Mouse (Mus musculus) ovary, postnatal 10 days (tissue): ENCODE results near the gene Ddr2.
"Not testable (repeated sequence)": the region's sequence is repeated elsewhere in the genome, so short reads cannot be mapped to it uniquely, and the experiment has no call there.

Experiments used
- DNase-seq: peaks from one replicate; pipeline ENCODE4 v3.0.0; 2022; ENCODE audit warnings: low spot score

Ddr2 gene

DNA sequence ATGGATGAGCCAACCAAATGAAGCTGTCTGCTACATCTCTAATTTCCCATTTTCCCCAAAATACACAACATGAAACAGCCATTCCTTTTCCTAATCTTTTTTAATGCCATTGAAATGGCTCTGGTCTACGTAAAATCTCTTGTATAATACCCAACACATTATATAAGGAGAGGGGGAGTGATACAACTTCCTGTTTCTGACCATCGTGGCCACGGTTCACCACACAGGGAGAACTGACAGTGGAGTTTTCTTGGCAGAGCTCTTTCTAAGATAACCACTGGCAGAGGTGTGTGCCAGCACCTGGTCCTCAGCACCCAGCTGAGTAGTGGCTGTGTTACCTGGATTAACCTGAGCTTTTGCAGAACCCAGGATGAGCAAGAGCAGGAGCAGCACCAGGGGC is 75.0 kb downstream of the Ddr2 start:
- DNase-seq = no peak

- no peak for DNase-seq
Observed at GRCm38 (mm10) chr1:170034961-170035360, 75.6 kb downstream of the Ddr2 start.

DNA sequence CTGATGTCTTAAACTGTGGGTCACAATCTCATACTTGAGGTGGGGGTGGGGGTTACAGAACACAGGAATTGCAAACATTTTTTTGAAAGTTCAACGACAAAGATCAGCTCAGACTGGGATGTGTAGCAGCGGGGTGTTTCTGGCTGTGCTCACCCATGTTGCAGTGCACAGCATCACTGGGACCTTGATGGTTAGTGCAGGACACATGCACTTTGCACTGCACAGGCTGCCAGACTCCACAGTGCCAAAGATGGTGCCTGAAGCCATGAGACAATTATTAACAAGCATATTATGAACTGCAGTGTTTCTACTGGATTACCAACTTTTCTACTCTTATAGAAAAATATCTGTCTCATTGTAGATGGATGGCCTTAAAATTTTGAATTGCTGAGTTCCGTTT is 78.9 kb downstream of the Ddr2 start:
- DNase-seq = no peak

GRCm38 (mm10) chr1:170014784-170015183 is 95.8 kb downstream of the Ddr2 start:
- no peak for DNase-seq

DNA sequence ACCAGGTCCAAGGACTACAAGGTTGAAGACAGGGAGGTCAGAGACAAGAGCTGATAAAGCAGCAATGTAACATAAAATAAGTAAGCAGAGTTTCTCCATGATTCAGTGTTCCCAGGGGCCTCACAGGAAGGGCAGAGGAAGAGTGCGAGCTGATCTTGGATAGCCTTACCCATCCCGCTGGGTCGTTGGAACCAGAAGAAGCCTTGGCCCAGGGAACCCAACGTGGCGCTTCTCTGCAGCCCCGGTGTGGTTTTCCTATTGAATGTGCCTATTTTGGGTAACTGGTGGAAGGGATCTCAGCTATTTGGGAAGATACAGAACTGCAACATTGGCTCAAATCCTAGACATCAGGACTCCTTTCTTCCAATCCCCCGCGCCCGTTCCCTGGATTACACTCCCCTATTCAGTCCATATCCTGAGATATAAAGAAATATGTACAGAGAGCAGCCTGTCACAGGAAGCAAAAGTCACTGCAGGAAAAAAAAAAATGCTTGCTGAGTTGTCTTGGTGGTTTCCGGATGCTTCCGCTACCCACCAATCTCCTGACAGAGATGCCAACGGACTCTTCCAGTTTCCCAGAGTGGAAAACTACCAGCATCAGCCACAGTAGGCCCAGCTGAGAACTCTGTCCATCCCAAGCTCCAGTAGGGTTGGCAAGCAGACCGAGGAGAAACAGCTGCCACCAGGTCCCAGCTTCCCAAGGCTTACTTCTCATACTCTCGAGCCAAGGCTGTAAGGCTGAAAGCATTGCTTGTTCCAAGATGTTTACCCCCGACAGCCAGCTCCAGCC is 99.7 kb downstream of the Ddr2 start:
- DNase-seq = no peak

GRCm38 (mm10) chr1:170009296-170009695 is 101.3 kb downstream of the Ddr2 start:
- DNase-seq = no peak

DNA sequence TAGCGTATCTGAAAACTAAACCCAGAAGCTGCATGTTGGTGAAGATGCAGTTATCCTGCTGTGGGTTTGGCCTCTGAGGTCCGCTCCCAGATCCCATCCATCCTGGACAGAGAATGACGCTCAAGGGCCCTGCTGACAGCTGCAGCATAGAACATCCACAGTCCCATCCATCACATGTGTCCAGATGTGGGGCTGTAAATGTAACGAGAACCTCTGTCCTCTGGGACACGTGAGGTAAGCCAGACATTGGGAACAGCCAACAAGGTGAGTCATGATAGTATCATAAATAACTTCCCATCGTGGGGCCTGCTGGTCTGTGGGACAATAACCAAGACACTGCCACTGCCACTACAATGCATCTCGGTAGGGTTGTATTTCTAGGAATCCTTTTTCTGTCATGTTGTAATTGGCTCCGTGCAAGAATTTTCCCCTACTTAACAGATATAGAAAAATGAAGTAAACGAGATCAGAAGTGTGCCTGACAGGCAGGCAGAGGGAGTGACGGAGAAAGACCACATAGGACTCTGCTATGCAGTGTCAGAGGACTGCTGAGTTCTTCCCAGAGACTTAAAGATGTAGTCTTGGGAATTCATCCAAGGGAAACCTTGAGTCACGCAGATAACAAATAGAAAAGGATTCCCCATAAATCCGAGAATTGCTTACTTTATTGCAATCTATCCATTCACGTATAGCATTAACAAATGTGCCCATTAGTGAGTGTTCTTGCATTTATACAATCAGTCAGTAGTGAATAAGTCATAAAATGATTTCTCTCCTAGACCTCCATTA is 101.9 kb downstream of the Ddr2 start:
- DNase-seq = no peak

GRCm38 (mm10) chr1:170006516-170006915 is 104.0 kb downstream of the Ddr2 start:
- DNase-seq = no peak

DNA sequence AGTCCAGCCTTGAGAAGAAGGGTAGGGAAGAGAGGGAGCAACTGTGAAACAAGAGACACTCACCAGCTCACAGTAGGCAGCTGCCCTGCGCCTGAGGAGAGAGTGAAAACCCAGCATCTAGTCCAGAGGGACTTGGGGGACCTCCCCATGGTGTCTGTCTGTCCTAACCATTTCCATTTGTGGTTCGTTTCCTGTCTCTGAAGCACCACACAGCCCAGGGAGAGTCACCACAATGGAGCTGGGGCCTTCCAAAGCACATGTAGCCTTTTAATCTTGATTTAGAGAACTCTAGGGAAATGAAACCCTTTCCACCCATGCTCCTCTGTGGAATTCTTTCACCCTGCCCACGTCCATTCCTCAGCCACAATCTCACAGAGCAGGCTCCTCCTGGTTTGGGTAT is 105.3 kb downstream of the Ddr2 start:
- no peak for DNase-seq

DNA sequence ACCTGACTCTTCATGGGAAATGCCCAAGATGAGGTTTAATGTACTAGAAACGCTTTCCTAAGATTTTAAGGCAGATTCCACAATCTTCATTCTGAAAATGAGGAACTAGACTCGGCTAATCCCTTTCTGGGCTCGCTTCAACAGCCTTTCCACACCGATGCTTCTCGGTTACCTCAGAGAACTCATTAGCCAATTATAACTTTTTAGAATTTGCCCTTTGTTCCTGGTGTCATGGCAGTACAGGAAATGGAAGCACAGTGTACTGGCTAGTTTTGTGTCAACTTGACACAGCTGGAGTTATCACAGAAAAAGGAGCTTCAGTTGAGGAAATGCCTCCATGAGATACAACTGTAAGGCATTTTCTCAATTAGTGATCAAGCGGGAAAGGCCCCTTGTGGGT is 116.7 kb downstream of the Ddr2 start:
- not testable (repeated sequence) for DNase-seq

DNA sequence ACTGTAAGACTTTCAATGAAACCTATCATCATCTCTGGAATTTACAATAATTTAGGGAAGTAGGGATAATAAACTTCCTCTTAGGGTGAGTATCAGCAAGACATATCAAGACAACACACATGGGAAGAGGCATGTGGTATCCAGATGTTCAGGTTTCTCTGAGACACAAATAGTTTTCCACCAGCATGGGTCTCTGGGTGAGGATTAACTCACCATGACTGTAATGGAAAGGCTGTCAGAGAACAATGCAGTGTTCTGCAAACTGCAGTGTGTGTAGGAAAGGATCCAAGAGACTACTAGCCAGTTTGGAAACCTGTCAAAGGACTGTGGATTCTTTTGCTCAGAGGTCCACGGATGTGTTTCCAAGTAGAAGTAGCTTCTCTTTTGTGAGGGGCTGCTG is 124.4 kb downstream of the Ddr2 start:
- DNase-seq = no peak

GRCm38 (mm10) chr1:169977621-169978020 is 132.9 kb downstream of the Ddr2 start:
- no peak for DNase-seq

DNA sequence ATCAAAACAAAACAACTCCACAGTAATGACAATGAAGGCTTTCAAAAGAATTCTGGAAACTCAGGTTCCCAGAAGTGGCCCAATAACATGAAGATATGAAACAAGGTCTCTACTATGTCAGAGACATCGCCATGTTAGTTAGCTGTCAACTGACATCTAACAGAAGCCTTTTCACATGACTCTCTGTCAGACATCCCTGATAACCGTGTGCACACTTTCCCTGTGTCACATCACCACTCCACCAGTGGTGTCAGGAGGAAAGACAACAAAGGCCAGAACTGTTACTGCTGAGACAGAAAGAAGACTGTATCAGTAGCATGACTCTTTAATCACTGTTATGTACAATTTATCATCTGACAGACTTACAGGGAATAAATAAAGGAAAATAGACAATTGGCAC is 138.6 kb downstream of the Ddr2 start:
- no peak for DNase-seq

DNA sequence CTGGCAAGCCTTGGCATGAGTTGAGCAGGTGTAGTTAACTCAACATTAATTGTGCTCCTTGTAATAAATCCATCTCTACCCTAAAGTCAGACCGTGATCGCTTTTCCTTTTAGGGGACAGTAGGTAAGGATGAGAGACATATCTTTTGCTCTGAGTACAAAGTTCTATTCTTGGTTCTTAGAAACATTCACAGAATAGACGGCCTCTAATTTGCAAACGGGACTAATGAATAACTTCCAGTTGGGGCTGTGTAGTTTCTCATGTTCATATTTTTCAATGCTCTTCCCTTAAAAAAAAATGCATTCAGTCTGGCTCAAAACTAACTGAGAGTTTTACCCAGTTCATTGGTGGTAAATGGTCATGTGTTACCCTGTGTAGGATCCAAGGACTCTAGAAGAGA is 139.6 kb downstream of the Ddr2 start:
- DNase-seq = no peak

DNA sequence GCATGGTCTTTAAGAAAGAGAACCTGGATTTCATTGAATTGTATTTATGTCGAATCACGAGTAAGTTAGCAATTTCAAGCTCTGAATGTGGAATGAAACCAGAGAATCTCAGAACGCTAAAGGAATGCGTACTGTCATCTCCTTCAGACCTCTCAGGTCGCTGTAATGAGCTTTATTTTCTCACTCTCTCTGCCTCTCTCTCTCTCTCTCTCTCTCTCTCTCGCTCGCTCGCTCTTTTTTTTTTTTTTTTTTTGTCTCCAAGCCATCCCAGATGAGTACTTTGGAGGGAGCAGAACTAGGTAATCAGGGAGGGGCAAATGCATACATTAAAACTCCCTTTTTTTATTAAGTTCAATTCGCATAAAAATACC is 141.1 kb downstream of the Ddr2 start:
- no peak for DNase-seq

DNA sequence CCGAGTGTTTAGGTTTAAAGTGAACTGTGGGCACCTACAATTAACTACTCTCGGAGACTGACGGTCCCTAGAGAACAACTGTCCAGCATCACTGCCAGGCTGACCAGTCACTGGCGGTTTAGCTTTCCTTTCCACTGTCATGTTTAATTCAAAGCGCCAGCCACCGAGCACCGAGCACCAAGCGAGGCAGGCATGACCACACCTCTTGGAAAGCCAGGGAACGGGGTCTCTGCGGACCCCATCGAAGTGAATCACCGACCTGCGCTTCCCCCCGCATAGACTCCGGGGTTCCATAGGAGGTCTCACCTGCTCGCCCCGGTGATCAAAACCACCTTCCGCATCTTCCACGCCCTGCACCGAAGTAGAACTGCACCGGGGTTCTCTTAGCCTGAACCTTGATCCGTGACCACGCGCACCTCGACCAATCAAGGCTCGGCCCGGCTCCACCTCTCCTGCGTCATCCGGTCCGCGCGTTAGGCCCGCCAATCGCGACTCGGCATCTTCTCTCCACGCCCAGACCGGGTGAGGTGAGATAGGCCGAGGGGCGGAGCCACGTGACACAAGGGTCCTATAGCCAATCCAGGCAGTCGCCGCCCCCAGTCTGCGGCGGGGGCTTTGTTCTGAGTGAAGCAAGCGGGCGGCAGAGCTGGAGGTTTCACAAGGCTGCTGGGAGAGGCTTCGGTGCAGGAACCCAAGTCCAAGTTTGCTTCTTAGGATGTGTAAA is 141.6 kb downstream of the Ddr2 start, which contains the start of gene Hsd17b7:
Gene Hsd17b7, minus strand, starts transcription at position 450 of the 724 bp plus-strand sequence.
- peak; percentile 93 for DNase-seq

GRCm38 (mm10) chr1:169953106-169953505 is 157.5 kb downstream of the Ddr2 start:
- DNase-seq = no peak

DNA sequence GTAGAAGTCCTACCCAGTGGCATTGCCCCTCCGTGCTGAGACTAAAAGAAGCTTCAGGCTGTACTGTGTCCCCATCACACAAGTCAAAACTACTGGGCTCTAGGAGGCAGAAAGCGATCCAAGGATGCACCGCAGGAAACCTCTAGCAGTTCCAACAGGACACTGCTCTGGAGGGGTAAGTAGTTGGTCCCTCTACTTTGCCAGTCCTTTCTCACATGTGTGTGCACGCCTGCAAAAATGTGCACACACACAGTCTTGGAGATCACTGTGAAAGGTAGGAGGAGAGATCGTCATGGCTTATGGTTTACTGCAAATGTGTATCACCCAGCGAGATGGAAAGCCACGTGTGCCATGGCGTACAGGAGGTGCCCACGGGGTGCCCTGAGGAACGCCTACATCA is 157.9 kb downstream of the Ddr2 start:
- no peak for DNase-seq

- DNase-seq = no peak
Observed at GRCm38 (mm10) chr1:169951561-169951960, 159.0 kb downstream of the Ddr2 start.

DNA sequence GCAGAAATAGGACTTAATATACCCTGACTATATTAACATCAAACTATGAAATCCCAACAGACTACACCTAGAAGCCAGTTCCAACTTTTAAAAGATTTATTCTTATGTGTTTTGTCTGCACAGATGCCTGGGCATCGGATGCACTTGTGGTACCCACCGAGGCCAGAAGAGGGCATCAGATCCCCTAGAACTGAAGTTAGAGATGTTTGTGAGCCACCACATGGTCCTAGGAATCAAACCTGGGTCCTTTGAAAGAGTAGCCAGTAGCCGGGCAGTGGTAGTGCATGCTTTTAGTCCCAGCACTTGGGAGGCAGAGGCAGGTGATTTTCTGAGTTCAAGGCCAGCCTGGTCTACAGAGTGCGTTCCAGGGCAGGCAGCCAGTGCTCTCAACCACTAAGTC is 159.9 kb downstream of the Ddr2 start:
- DNase-seq = no peak

- DNase-seq = no peak
Observed at GRCm38 (mm10) chr1:169949981-169950380, 160.6 kb downstream of the Ddr2 start.

DNA sequence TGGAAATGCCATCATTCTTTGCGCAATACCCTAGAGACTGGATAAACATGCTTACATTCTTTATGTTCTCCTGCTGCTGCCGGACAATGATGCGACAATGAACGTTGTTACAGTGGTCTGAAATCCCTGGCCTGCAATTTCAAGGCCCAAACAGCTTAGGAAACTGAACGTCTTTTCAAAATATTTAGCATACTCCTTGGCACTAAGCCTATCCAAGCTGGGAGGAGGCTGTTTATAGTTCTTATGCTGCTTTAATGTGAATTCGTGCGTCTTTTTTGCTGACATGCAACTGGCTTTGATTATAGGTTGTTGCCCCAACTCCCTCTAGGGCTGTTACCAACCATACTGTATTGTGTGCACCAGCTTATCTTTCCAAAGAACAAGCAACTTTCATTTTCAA is 161.7 kb downstream of the Ddr2 start:
- no peak for DNase-seq

DNA sequence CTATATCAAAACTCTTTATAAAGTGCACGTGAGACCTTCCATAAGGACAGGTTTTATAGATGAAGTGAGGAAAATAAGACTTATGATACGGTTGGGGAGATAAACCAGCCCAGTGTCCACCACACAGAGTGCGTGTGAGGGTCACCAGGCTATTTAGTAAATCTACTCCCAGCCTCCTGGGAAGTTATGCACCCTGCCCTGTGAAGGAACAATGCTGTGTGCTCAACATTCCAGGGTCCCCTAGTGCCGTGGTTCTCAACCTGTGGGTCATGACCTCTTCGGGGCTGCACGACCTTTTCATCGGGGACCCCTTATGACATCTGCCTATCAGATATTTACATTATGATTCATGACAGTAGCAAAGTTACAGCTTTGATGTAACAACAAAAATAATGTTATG is 162.3 kb downstream of the Ddr2 start:
- no peak for DNase-seq
